Mouse (Mus musculus) heart, postnatal 0 days (tissue): ENCODE measurements at regions not wholly inside any gene's neighbourhood (a gene's known extent, or its start where the extent isn't known, plus 50 kb on each side); places are given as distances from the start of the nearest gene placed in this dataset.

Experiments
- CTCF ChIP-seq: IDR thresholded peaks from 2 replicates; pipeline ENCODE4 v1.5.1; 2016; ENCODE audit warnings: antibody characterized with exemption, control low read depth, low read depth
- EP300 ChIP-seq: IDR thresholded peaks from 2 replicates; pipeline ENCODE4 v1.6.1; 2016; ENCODE audit warnings: antibody characterized with exemption, low read depth

DNA sequence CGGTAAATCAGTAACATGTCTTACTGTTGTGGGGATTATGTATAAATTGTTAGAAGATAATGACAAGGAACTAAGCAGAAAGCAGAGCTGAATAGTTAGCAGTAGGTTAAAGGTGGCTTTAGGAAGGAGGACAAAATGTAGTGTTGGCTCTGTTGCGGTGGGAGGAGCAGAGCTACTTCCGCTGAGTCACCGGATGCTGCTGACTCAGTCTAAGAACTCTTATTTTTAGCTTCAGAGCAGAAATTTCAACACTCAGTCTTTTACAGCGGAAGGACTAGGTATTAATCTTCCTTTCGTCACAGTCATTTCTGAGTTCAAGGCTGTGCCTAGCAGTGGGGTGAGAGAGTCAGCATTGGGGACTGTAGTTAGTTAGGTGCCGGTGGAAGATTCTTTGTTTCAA, 68.9 kb downstream of the Gm13691 start:
- TF ChIP-seq CTCF (no peak), EP300 (no peak)
